Mouse (Mus musculus): ENCODE data around the gene Zfp383.
"Not testable (repeated sequence)": the region's sequence is repeated elsewhere in the genome, so short reads cannot be mapped to it uniquely, and the experiment has no call there.

DNA sequence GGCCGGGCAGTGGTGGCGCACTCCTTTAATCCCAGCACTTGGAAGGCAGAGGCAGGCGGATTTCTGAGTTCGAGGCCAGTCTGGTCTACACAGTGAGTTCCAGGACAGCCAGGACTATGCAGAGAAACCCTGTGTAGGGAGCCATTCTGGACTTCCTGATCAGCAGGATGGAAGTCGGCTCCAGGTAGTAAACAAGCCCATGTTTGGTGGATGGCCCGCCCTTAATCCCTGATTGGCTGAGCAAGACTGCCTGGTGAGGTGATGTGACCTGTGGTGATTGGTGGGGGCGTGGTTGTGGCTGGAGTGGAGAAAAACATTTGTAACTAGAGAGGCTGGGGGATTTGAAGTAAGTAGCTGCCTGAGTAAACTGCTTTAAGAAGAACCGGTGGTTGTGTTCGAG lies 30.5 kb upstream of the Zfp383 start:
- TF ChIP-seq CTCF (IDR thresholded peaks at IDR 0.05; ENCODE audit: low read depth, low read length); POLR2A (IDR thresholded peaks at IDR 0.05; ENCODE audit: extremely low read depth, insufficient read depth, low read length): not testable (repeated sequence)
